ENCODE assay signal across 8 mouse cellular contexts in genomic region chr13:3893126-3893734, GRCm38 (mm10). TPM values are rescaled to one million over a fixed set of nuclear protein-coding genes. Genes with fewer than 3 reads are reported as not detected.
DNase-seq lines count a peak whose midpoint lies in the region; ATAC-seq and TF ChIP-seq lines count a peak whose summit lies in the region.

No protein-coding gene starts in this region.

- peak; percentile 90 for DNase-seq in 3T3-L1 (ENCODE audit: low read depth, low spot score)
- peak; percentile 74 to 86 for DNase-seq in adrenal gland, postnatal 4 days (ENCODE audit: low spot score in 2 of 2)
- DNase-seq in heart, adult 2 months: peak; percentile 93
- peak; percentile 96 for DNase-seq in kidney, adult 2 months
- peak; percentile 93 for DNase-seq in midbrain, embryonic 14.5 days
- peak; percentile 86 for DNase-seq in spleen, adult 12 weeks (ENCODE audit: low spot score)

- peak overlapping the region; percentile 86 for H3K9ac ChIP-seq in embryonic facial prominence, embryonic 13.5 days
- H3K9ac ChIP-seq in heart, adult 2 months (ENCODE audit: low read depth, low read length): peak overlapping the region; percentile 68
- H3K9ac ChIP-seq in limb, embryonic 12.5 days (replicated peaks): peak overlapping the region; percentile 83
- peak overlapping the region; percentile 55 for H3K9ac ChIP-seq in midbrain, embryonic 14.5 days (replicated peaks; ENCODE audit: low read length)

- intact Hi-C loops in heart, adult 2 months (cut with DNase I): loop anchor here (5.0 to 10.0 kb wide), 4 partner anchors 146 to 488 kb away; no protein-coding TSS in a partner anchor

- peak; percentile 95 for ATAC-seq in embryonic facial prominence, embryonic 13.5 days (ENCODE audit: insufficient number of reproducible peaks, insufficient read depth, low FRiP score, low TSS enrichment, low read depth)
- ATAC-seq in limb, embryonic 12.5 days (ENCODE audit: insufficient number of reproducible peaks, insufficient read depth, low FRiP score, low TSS enrichment, low read depth): peak; percentile 96
- peak; percentile 97 for ATAC-seq in midbrain, embryonic 14.5 days (ENCODE audit: low FRiP score, low TSS enrichment)

- H3K4me1 ChIP-seq in embryonic facial prominence, embryonic 13.5 days: peaks cover 23% of the 10 kb centered on the region
- no peaks in the 10 kb centered on the region; the same call in 1 of the 2 replicates for H3K4me1 ChIP-seq in heart, adult 2 months (ENCODE audit: control insufficient read depth, insufficient read depth, low read length)
- peaks cover 11% of the 10 kb centered on the region; the same call in 1 of the 2 replicates for H3K4me1 ChIP-seq in kidney, adult 2 months (ENCODE audit: control insufficient read depth, insufficient read depth, low read length)
- peaks cover 24% of the 10 kb centered on the region for H3K4me1 ChIP-seq in limb, embryonic 12.5 days (replicated peaks)
- H3K4me1 ChIP-seq in midbrain, embryonic 14.5 days (ENCODE audit: control insufficient read depth, insufficient read depth, low read length): no peaks in the 10 kb centered on the region

- peak overlapping the region; percentile 90 for H3K27ac ChIP-seq in embryonic facial prominence, embryonic 13.5 days
- peak overlapping the region; percentile 83 for H3K27ac ChIP-seq in heart, adult 2 months
- peak overlapping the region; percentile 92 for H3K27ac ChIP-seq in kidney, adult 2 months (ENCODE audit: insufficient read depth, low read depth, low read length)
- H3K27ac ChIP-seq in limb, embryonic 12.5 days: peak overlapping the region; percentile 91
- H3K27ac ChIP-seq in midbrain, embryonic 14.5 days (replicated peaks; ENCODE audit: low read depth, low read length): no peak overlapping the region

- H3K4me3 ChIP-seq in embryonic facial prominence, embryonic 13.5 days: peak overlapping the region; percentile 69
- H3K4me3 ChIP-seq in heart, adult 2 months: peak overlapping the region; percentile 82
- peak overlapping the region; percentile 92 for H3K4me3 ChIP-seq in kidney, adult 2 months (ENCODE audit: insufficient read depth, low read depth, low read length)
- H3K4me3 ChIP-seq in limb, embryonic 12.5 days (replicated peaks): peak overlapping the region; percentile 63
- H3K4me3 ChIP-seq in midbrain, embryonic 14.5 days (replicated peaks; ENCODE audit: low read depth, low read length): peak overlapping the region; percentile 49

- H3K36me3 ChIP-seq in embryonic facial prominence, embryonic 13.5 days: peaks cover 10% of the 10 kb centered on the region
- H3K36me3 ChIP-seq in heart, adult 2 months (ENCODE audit: control insufficient read depth, insufficient read depth, low read length): 0 out of 2 replicates have a peak, but pooled peaks cover 2% of the 10 kb centered on the region
- H3K36me3 ChIP-seq in kidney, adult 2 months (ENCODE audit: control insufficient read depth, insufficient read depth, low read length): peaks cover 1% of the 10 kb centered on the region
- H3K36me3 ChIP-seq in limb, embryonic 12.5 days: peaks cover 22% of the 10 kb centered on the region
- H3K36me3 ChIP-seq in midbrain, embryonic 14.5 days (ENCODE audit: control insufficient read depth, insufficient read depth, low read length): peaks cover 2% of the 10 kb centered on the region

- TF ChIP-seq CTCF in heart, adult 2 months (IDR thresholded peaks at IDR 0.05): peak; percentile 21; the same call in 1 of the 2 replicates
- no peak for TF ChIP-seq CTCF in kidney, adult 2 months (conservative IDR thresholded peaks at IDR 0.05; ENCODE audit: insufficient read depth, insufficient read length, low read depth, low read length)

- TF ChIP-seq EP300 in heart, adult 2 months (IDR thresholded peaks at IDR 0.05; ENCODE audit: insufficient read depth, low read depth, low read length): no peak

- no peaks in the 10 kb centered on the region for H3K9me3 ChIP-seq in embryonic facial prominence, embryonic 13.5 days
- H3K9me3 ChIP-seq in limb, embryonic 12.5 days: no peaks in the 10 kb centered on the region
- no peaks in the 10 kb centered on the region for H3K9me3 ChIP-seq in midbrain, embryonic 14.5 days (ENCODE audit: control insufficient read depth, low read length)

- H3K27me3 ChIP-seq in embryonic facial prominence, embryonic 13.5 days: no peaks in the 10 kb centered on the region
- no peaks in the 10 kb centered on the region for H3K27me3 ChIP-seq in heart, adult 2 months (ENCODE audit: control insufficient read depth, insufficient read depth, low read length)
- no peaks in the 10 kb centered on the region for H3K27me3 ChIP-seq in kidney, adult 2 months (replicated peaks; ENCODE audit: control insufficient read depth, insufficient read depth, low read length)
- H3K27me3 ChIP-seq in limb, embryonic 12.5 days: no peaks in the 10 kb centered on the region
- H3K27me3 ChIP-seq in midbrain, embryonic 14.5 days (ENCODE audit: control insufficient read depth, insufficient read depth, low read length): no peaks in the 10 kb centered on the region

- H3K4me2 ChIP-seq in embryonic facial prominence, embryonic 13.5 days: peak overlapping the region; percentile 65
- peak overlapping the region; percentile 69 for H3K4me2 ChIP-seq in limb, embryonic 12.5 days
- peak overlapping the region; percentile 72 for H3K4me2 ChIP-seq in midbrain, embryonic 14.5 days (ENCODE audit: low read length)

- TF ChIP-seq POLR2A in heart, adult 2 months (IDR thresholded peaks at IDR 0.05; ENCODE audit: insufficient read depth, low read depth, low read length): peak; percentile 93
- TF ChIP-seq POLR2A in kidney, adult 2 months (IDR thresholded peaks at IDR 0.05; ENCODE audit: low read depth, low read length): peak; percentile 94

- WGBS in embryonic facial prominence, embryonic 13.5 days: under 1% methylated on average over 35 of the region's 35 CpGs
- WGBS in heart, adult 2 months: under 1% methylated on average over 35 of the region's 35 CpGs
- WGBS in kidney, adult 2 months: under 1% methylated on average over 35 of the region's 35 CpGs
- under 1% methylated on average over 35 of the region's 35 CpGs for WGBS in limb, embryonic 12.5 days
- under 1% methylated on average over 35 of the region's 35 CpGs for WGBS in midbrain, embryonic 14.5 days

- H3K79me2 ChIP-seq in heart, adult 2 months (replicated peaks; ENCODE audit: control insufficient read depth, insufficient read depth, low read length): no peaks in the 10 kb centered on the region; the same call in 1 of the 2 replicates

RNA-seq across cellular contexts. Expression of gene Net1, which starts 24.8 kb away (rescaled TPM):
- total RNA-seq in adrenal gland, postnatal 4 days (2021): 100 to 1,000 TPM in 1 of 2 experiments, 10 to 100 TPM in 1; 89.3 to 106 TPM
- polyA plus RNA-seq in embryonic facial prominence, embryonic 13.5 days (2015; fragmentation: Nextera tagmentation; extraction: Ambion mirVana): 137 and 173 TPM in 2 replicates
- 10 to 100 TPM; 16.6 to 18.8 TPM for total RNA-seq in heart, adult 2 months (2021)
- polyA plus RNA-seq in heart, adult 2 months (2012; rRNA removed): 6.4 TPM in 2 replicates
- 32.7 and 39.9 TPM in 2 replicates for polyA plus RNA-seq in kidney, adult 2 months (2012; rRNA removed)
- polyA plus RNA-seq in limb, embryonic 12.5 days (2016; fragmentation: Nextera tagmentation; extraction: Ambion mirVana): 130 and 136 TPM in 2 replicates
- 5.0 and 8.5 TPM in 2 replicates for polyA plus RNA-seq in midbrain, embryonic 14.5 days (2014; fragmentation: Nextera tagmentation; extraction: Ambion mirVana)

RNA-seq across cellular contexts. Expression of gene Tubal3, which starts 24.8 kb away (rescaled TPM):
- not detected for total RNA-seq in adrenal gland, postnatal 4 days (2021)
- polyA plus RNA-seq in embryonic facial prominence, embryonic 13.5 days (2015; fragmentation: Nextera tagmentation; extraction: Ambion mirVana): 0.14 TPM in 1 of 2 replicates, not detected in the other
- not detected for total RNA-seq in heart, adult 2 months (2021)
- not detected in 2 replicates for polyA plus RNA-seq in heart, adult 2 months (2012; rRNA removed)
- polyA plus RNA-seq in kidney, adult 2 months (2012; rRNA removed): not detected in 2 replicates
- polyA plus RNA-seq in limb, embryonic 12.5 days (2016; fragmentation: Nextera tagmentation; extraction: Ambion mirVana): not detected in 2 replicates
- polyA plus RNA-seq in midbrain, embryonic 14.5 days (2014; fragmentation: Nextera tagmentation; extraction: Ambion mirVana): not detected in 2 replicates

RNA-seq across cellular contexts. Expression of gene Calm5, which starts 39.3 kb away (rescaled TPM):
- not detected for total RNA-seq in adrenal gland, postnatal 4 days (2021)
- not detected in 2 replicates for polyA plus RNA-seq in embryonic facial prominence, embryonic 13.5 days (2015; fragmentation: Nextera tagmentation; extraction: Ambion mirVana)
- not detected for total RNA-seq in heart, adult 2 months (2021)
- polyA plus RNA-seq in heart, adult 2 months (2012; rRNA removed): not detected in 2 replicates
- not detected in 2 replicates for polyA plus RNA-seq in kidney, adult 2 months (2012; rRNA removed)
- polyA plus RNA-seq in limb, embryonic 12.5 days (2016; fragmentation: Nextera tagmentation; extraction: Ambion mirVana): not detected in 2 replicates
- polyA plus RNA-seq in midbrain, embryonic 14.5 days (2014; fragmentation: Nextera tagmentation; extraction: Ambion mirVana): not detected in 2 replicates

RNA-seq across cellular contexts. Expression of gene Ucn3, which starts 51.9 kb away (rescaled TPM):
- 1 to 10 TPM in 1 of 2 experiments, not detected in 1; 1.3 TPM for total RNA-seq in adrenal gland, postnatal 4 days (2021)
- polyA plus RNA-seq in embryonic facial prominence, embryonic 13.5 days (2015; fragmentation: Nextera tagmentation; extraction: Ambion mirVana): not detected in 2 replicates
- not detected for total RNA-seq in heart, adult 2 months (2021)
- not detected in 2 replicates for polyA plus RNA-seq in heart, adult 2 months (2012; rRNA removed)
- not detected in 2 replicates for polyA plus RNA-seq in kidney, adult 2 months (2012; rRNA removed)
- not detected in 2 replicates for polyA plus RNA-seq in limb, embryonic 12.5 days (2016; fragmentation: Nextera tagmentation; extraction: Ambion mirVana)
- polyA plus RNA-seq in midbrain, embryonic 14.5 days (2014; fragmentation: Nextera tagmentation; extraction: Ambion mirVana): 0.15 TPM in 1 of 2 replicates, not detected in the other

RNA-seq across cellular contexts. Expression of gene Calm4, which starts 55.7 kb away (rescaled TPM):
- not detected for total RNA-seq in adrenal gland, postnatal 4 days (2021)
- polyA plus RNA-seq in embryonic facial prominence, embryonic 13.5 days (2015; fragmentation: Nextera tagmentation; extraction: Ambion mirVana): 4.1 and 4.7 TPM in 2 replicates
- total RNA-seq in heart, adult 2 months (2021): not detected
- polyA plus RNA-seq in heart, adult 2 months (2012; rRNA removed): not detected in 2 replicates
- polyA plus RNA-seq in kidney, adult 2 months (2012; rRNA removed): not detected in 2 replicates
- not detected in 2 replicates for polyA plus RNA-seq in limb, embryonic 12.5 days (2016; fragmentation: Nextera tagmentation; extraction: Ambion mirVana)
- not detected in 2 replicates for polyA plus RNA-seq in midbrain, embryonic 14.5 days (2014; fragmentation: Nextera tagmentation; extraction: Ambion mirVana)
